Mouse (Mus musculus) embryonic fibroblast, embryonic 13.5 days (primary cell): ENCODE results near the gene Zfp184.

ENCODE experiments used
- CTCF ChIP-seq: IDR thresholded peaks from 2 replicates; pipeline ENCODE4 v1.5.1; 2011; ENCODE audit warnings: mild to moderate bottlenecking, control low read depth, low read length, moderate library complexity, borderline replicate concordance; ENCODE audit not compliant: insufficient read depth
- POLR2A ChIP-seq: IDR thresholded peaks from 2 replicates; pipeline ENCODE4 v1.6.1; 2011; ENCODE audit warnings: low read depth, mild to moderate bottlenecking, control low read depth, low read length, moderate library complexity

DNA sequence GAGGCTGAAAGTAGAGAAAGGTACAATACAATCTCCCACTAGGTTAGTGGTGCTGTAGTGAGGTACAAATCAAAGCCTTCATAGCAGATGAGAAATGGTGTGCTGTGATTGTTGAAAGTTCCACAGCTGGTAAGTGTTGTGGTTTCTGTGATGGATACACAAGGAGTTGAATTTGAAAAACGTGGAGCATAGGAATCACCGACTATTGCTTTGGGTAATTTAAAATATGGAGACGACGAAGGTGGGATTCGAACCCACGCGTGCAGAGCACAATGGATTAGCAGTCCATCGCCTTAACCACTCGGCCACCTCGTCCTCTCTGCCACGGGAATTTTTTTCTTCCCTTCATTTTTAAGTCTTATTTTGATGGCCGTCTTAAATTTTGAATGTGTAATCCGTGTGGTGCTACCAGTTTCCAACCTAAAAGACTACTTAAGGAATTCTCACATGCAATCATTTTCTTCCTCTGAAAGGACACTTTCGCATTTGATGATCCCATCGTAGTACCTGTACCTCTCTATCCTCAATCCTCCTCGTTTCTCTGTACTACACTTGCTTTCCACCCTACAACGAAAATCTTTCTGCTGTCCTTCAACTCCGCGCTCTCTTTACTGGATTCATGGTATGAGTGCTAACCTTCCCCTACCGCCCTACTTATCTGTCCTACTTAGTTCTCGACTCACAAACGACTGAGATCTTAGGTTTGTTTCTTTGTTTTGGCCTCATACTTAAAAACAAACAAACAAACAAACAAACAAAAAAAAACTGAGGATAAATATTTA is 49.3 kb downstream of the Zfp184 start:
- TF ChIP-seq CTCF: no peak
- TF ChIP-seq POLR2A: no peak
